11 mouse cellular contexts compared by ENCODE assay signal in the genomic region with DNA sequence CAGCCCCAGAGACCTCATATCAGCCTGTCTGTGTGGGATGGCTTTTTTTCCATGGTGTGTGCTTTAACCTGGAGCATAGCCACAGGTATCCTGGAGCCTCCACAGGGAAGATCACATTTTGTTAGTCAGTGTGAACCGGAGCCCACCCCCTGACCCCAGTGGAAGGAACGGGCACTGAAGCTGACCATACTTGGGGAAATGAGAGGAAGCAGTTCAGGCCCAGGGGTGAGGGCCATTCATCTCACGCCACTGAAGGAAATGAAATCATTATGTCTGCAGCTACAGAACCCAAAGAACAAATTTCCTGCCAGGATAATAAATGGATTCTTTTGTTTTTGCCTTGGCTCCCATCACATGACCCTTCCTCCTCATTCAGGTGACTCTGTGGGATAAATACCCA. TPM values are rescaled to one million over a fixed set of nuclear protein-coding genes. Genes with fewer than 3 reads are reported as not detected.
A peak's percentile ranks its signal among the peaks of the same experiment; 100 is the strongest.
DNase-seq lines count a peak whose midpoint lies in the region; ATAC-seq lines count a peak whose summit lies in the region.
"Had no signal": no experiment of that assay in that cellular context is flagged by ENCODE, and none has a peak within 500 bp of the region (broad histone marks: within the 10 kb centered on the region; RNA-seq: fewer than 3 reads in every experiment).

No protein-coding gene starts in this region.

- no peaks in the 10 kb centered on the region for H3K27me3 ChIP-seq in heart, embryonic 16.5 days (ENCODE audit: control insufficient read depth, insufficient read depth, low read length)
- H3K27me3 ChIP-seq in hindbrain, embryonic 14.5 days (ENCODE audit: control insufficient read depth, insufficient read depth, low read length) = no peaks in the 10 kb centered on the region
- H3K27me3 ChIP-seq in limb, embryonic 11.5 days (ENCODE audit: control insufficient read depth, insufficient read depth, low read length) = no peaks in the 10 kb centered on the region

- H3K4me3 ChIP-seq in heart, embryonic 16.5 days (ENCODE audit: low read length) = no peak overlapping the region
- H3K4me3 ChIP-seq in hindbrain, embryonic 14.5 days (replicated peaks; ENCODE audit: low read length) = no peak overlapping the region
- no peak overlapping the region for H3K4me3 ChIP-seq in limb, embryonic 11.5 days (ENCODE audit: low read depth, low read length)

- 58% methylated on average over 3 of the region's 3 CpGs for WGBS in heart, embryonic 16.5 days
- WGBS in hindbrain, embryonic 14.5 days = 32% methylated on average over 3 of the region's 3 CpGs
- 32% methylated on average over 3 of the region's 3 CpGs for WGBS in limb, embryonic 11.5 days

- peaks cover 2% of the 10 kb centered on the region; the same call in 1 of the 2 replicates for H3K9me3 ChIP-seq in heart, embryonic 16.5 days (replicated peaks; ENCODE audit: control insufficient read depth, low read length)
- H3K9me3 ChIP-seq in hindbrain, embryonic 14.5 days (ENCODE audit: control insufficient read depth, low read length) = 0 out of 2 replicates have a peak, but pooled peaks cover 3% of the 10 kb centered on the region
- H3K9me3 ChIP-seq in limb, embryonic 11.5 days (ENCODE audit: control insufficient read depth, low read length) = no peaks in the 10 kb centered on the region

- H3K4me2 ChIP-seq in heart, embryonic 16.5 days (ENCODE audit: low read depth, low read length) = no peak overlapping the region
- no peak overlapping the region for H3K4me2 ChIP-seq in hindbrain, embryonic 14.5 days (replicated peaks)
- H3K4me2 ChIP-seq in limb, embryonic 11.5 days (ENCODE audit: low read depth, severe bottlenecking) = no peak overlapping the region

- H3K36me3 ChIP-seq in heart, embryonic 16.5 days (ENCODE audit: control insufficient read depth, insufficient read depth) = no peaks in the 10 kb centered on the region
- H3K36me3 ChIP-seq in hindbrain, embryonic 14.5 days (replicated peaks; ENCODE audit: control insufficient read depth, insufficient read depth) = no peaks in the 10 kb centered on the region
- H3K36me3 ChIP-seq in limb, embryonic 11.5 days (ENCODE audit: control insufficient read depth, insufficient read depth, low read length) = no peaks in the 10 kb centered on the region

- DNase-seq in heart, postnatal 25 days (ENCODE audit: low spot score) = no peak
- DNase-seq in embryo, embryonic 11.5 days (ENCODE audit: low read depth, low spot score) = peak; percentile 8
- no peak for DNase-seq in hindbrain, embryonic 14.5 days (ENCODE audit: low spot score)
- peak; percentile 47 for DNase-seq in limb, embryonic 11.5 days (ENCODE audit: low spot score)
- no peak for DNase-seq in retina, embryonic 14.5 days (ENCODE audit: low spot score)
- DNase-seq in gastrocnemius, postnatal 14 days = no peak
- DNase-seq: gastrocnemius, postnatal 10 days; left cerebral cortex, postnatal 4 days; thymus, postnatal 25 days had no signal

- intact Hi-C loops in heart, postnatal 25 days (cut with DNase I) = no loop called here
- intact Hi-C loops in gastrocnemius, postnatal 14 days (cut with DNase I; ENCODE audit: low total_unique reads) = no loop called here

- ATAC-seq in heart, embryonic 16.5 days (replicated peaks; ENCODE audit: extremely low read depth, insufficient read depth, low FRiP score) = 0 out of 2 replicates have a peak, but pooled peaks have one; percentile 40
- no peak for ATAC-seq in hindbrain, embryonic 14.5 days (ENCODE audit: low FRiP score)
- ATAC-seq in limb, embryonic 11.5 days (ENCODE audit: insufficient number of reproducible peaks, low FRiP score, low TSS enrichment, low read depth) = 0 out of 2 replicates have a peak, but pooled peaks have one; percentile 13

- peak overlapping the region; percentile 71 for H3K27ac ChIP-seq in heart, embryonic 16.5 days (ENCODE audit: low read length)
- peak overlapping the region; percentile 20; the same call in 1 of the 2 replicates for H3K27ac ChIP-seq in hindbrain, embryonic 14.5 days
- no peak overlapping the region; the same call in 1 of the 2 replicates for H3K27ac ChIP-seq in limb, embryonic 11.5 days (replicated peaks; ENCODE audit: low read depth, low read length)

- no peak overlapping the region for H3K9ac ChIP-seq in heart, embryonic 16.5 days (ENCODE audit: low read length)
- no peak overlapping the region for H3K9ac ChIP-seq in hindbrain, embryonic 14.5 days
- no peak overlapping the region for H3K9ac ChIP-seq in limb, embryonic 11.5 days (ENCODE audit: low read length)

- H3K4me1 ChIP-seq in heart, embryonic 16.5 days (ENCODE audit: control insufficient read depth, insufficient read depth, low read length) = peaks cover 6% of the 10 kb centered on the region; the same call in 1 of the 2 replicates
- peaks cover 21% of the 10 kb centered on the region for H3K4me1 ChIP-seq in hindbrain, embryonic 14.5 days (replicated peaks; ENCODE audit: control insufficient read depth, insufficient read depth, low read length)
- peaks cover 3% of the 10 kb centered on the region; the same call in 1 of the 2 replicates for H3K4me1 ChIP-seq in limb, embryonic 11.5 days (ENCODE audit: control insufficient read depth, insufficient read depth, low read length)

RNA-seq across cellular contexts. Expression of a gene that starts 44.1 kb away (rescaled TPM):
- polyA plus RNA-seq in heart, embryonic 16.5 days (2015; fragmentation: Nextera tagmentation; extraction: Ambion mirVana) = 1.1 and 1.3 TPM in 2 replicates
- total RNA-seq in heart, postnatal 25 days (2021) = 10 to 100 TPM; 19.5 to 21.0 TPM
- 52.2 TPM in 2 replicates for polyA plus RNA-seq in hindbrain, embryonic 14.5 days (2014; fragmentation: Nextera tagmentation; extraction: Ambion mirVana)
- polyA plus RNA-seq in limb, embryonic 11.5 days (2014; fragmentation: Nextera tagmentation; extraction: Ambion mirVana) = 1.6 and 2.1 TPM in 2 replicates
- total RNA-seq in gastrocnemius, postnatal 14 days (2021) = 1 to 10 TPM; 2.6 to 3.4 TPM
- total RNA-seq: megakaryocyte, adult 5-6 weeks had no signal

Comparison
In these comparisons a context has a peak if more than half of its experiments do, and no peak if none do; other contexts are left out.
1. DNase-seq: peak in embryo, embryonic 11.5 days (single experiment) and limb, embryonic 11.5 days (single experiment); none in heart, postnatal 25 days (single experiment), hindbrain, embryonic 14.5 days (single experiment), retina, embryonic 14.5 days (single experiment) and gastrocnemius, postnatal 14 days (single experiment).
2. RNA of a gene that starts 44.1 kb away (polyA plus RNA-seq): 52.2 TPM in hindbrain, embryonic 14.5 days; 1.6 to 2.1 TPM in limb, embryonic 11.5 days and 1.1 to 1.3 TPM in heart, embryonic 16.5 days; every median in the first group is over 10 times any median in the second.